Mouse (Mus musculus): ENCODE data around the gene Slc10a7. TPM values are rescaled to one million over a fixed set of nuclear protein-coding genes. Genes with fewer than 3 reads are reported as not detected.

Slc10a7 gene
- polyA plus RNA-seq, 1 experiment from 2014 or later = 7.3 TPM

DNA sequence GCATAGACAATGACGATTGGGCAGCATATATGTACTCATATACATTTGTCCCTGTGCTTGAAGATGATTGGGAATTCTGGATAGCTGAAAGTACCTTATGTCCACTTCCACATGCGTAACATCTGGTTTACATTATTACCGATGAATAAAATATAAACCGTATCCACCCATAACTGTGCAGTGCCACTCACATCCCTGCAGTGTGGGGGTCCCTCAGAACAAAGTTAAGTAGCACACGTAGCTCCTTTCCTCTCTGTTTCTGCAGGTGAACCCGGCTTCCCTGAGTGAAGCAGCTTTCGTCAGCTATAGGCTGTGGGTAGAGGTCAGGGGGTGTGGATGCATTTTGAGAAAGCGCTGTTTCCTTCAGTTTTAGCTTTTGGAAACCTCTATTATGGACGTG is 132.8 kb downstream of the Slc10a7 start:
- no peaks in the 10 kb centered on the region for H3K4me1 ChIP-seq (ENCODE audit: control insufficient read depth, insufficient read depth, low read length)
- no peak overlapping the region for H3K4me3 ChIP-seq (ENCODE audit: low read depth, low read length)
- no peak for DNase-seq (ENCODE audit: low spot score, missing footprints)
- H3K9ac ChIP-seq (ENCODE audit: low read length) = no peak overlapping the region
- no peak overlapping the region for H3K27ac ChIP-seq (ENCODE audit: low read depth, low read length)
- H3K36me3 ChIP-seq (ENCODE audit: control insufficient read depth, insufficient read depth, low read length) = no peaks in the 10 kb centered on the region
- no peaks in the 10 kb centered on the region for H3K27me3 ChIP-seq (ENCODE audit: control insufficient read depth, insufficient read depth, low read length)
- H3K4me2 ChIP-seq = no peak overlapping the region
- 89% methylated on average over 9 of the region's 9 CpGs for WGBS
- no peak for ATAC-seq (ENCODE audit: low FRiP score)
- no peaks in the 10 kb centered on the region; the same call in 1 of the 2 replicates for H3K9me3 ChIP-seq (ENCODE audit: control insufficient read depth, low read length)

DNA sequence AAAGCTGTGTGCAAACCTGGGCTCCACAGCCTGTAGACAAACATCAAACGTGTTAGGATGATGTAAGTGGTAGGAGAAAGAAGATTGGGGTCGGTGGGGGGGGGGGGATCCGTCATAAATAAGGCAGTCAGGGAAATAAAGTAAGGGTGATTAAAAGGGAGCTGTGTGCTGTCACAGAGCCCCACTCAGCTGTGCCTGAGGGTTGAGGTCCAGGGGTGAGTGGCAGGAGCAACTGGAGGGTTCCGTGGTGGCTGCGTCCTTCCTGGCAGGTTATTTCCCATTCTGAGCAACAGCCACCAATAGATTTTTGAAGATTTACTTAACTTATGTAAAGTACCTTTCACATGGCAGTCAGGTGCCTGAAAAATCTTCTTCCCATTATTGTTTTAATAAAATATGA is 133.2 kb downstream of the Slc10a7 start:
- ATAC-seq (ENCODE audit: low FRiP score) (no peak), DNase-seq (ENCODE audit: low spot score, missing footprints) (no peak)
- Histone ChIP-seq H3K27me3 (ENCODE audit: control insufficient read depth, insufficient read depth, low read length) (no peaks in the 10 kb centered on the region), H3K4me1 (ENCODE audit: control insufficient read depth, insufficient read depth, low read length) (no peaks in the 10 kb centered on the region), H3K36me3 (ENCODE audit: control insufficient read depth, insufficient read depth, low read length) (no peaks in the 10 kb centered on the region), H3K4me2 (no peak overlapping the region), H3K4me3 (ENCODE audit: low read depth, low read length) (no peak overlapping the region), H3K9ac (ENCODE audit: low read length) (no peak overlapping the region), H3K9me3 (ENCODE audit: control insufficient read depth, low read length) (no peaks in the 10 kb centered on the region; the same call in 1 of the 2 replicates), H3K27ac (ENCODE audit: low read depth, low read length) (no peak overlapping the region)
- 90% methylated on average over 5 of the region's 5 CpGs for WGBS

DNA sequence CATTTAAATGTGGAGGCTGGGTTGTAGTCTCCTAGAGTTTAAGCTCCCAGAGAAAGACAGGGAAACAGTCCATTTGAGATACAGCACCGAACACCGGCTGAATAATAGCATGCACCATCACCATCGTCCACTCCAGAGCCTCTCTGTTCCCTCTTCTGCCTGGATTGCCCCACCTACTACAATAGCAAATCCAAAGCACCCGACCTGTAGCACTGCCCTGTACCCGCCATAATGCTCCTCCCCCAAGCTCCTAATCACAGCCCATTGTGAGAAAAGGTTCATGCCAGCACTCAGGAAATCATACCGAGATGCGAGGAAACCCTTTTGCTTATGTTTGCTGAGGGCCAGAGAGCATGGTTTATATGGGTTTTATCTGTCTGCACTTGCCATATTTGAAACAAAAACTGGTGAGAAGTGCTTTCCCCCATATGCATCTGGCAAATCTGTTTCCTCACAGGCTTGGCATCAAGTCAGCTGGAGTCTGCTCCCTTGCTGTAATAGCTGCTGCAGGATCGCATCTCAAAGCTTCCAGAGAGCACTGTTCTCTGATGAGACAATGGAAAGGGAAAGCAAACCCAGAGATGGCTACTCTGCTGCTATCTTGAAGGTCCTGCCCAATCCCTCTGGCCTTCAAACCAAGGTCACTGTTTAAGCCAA is 138.0 kb downstream of the Slc10a7 start:
- Histone ChIP-seq H3K9ac (ENCODE audit: low read length) (no peak overlapping the region), H3K27me3 (ENCODE audit: control insufficient read depth, insufficient read depth, low read length) (no peaks in the 10 kb centered on the region), H3K36me3 (ENCODE audit: control insufficient read depth, insufficient read depth, low read length) (no peaks in the 10 kb centered on the region), H3K4me2 (no peak overlapping the region), H3K4me3 (ENCODE audit: low read depth, low read length) (no peak overlapping the region), H3K27ac (ENCODE audit: low read depth, low read length) (no peak overlapping the region), H3K4me1 (ENCODE audit: control insufficient read depth, insufficient read depth, low read length) (no peaks in the 10 kb centered on the region), H3K9me3 (ENCODE audit: control insufficient read depth, low read length) (no peaks in the 10 kb centered on the region)
- ATAC-seq (ENCODE audit: low FRiP score) = no peak
- no peak for DNase-seq (ENCODE audit: low spot score, missing footprints)
- 64% methylated on average over 8 of the region's 8 CpGs for WGBS

DNA sequence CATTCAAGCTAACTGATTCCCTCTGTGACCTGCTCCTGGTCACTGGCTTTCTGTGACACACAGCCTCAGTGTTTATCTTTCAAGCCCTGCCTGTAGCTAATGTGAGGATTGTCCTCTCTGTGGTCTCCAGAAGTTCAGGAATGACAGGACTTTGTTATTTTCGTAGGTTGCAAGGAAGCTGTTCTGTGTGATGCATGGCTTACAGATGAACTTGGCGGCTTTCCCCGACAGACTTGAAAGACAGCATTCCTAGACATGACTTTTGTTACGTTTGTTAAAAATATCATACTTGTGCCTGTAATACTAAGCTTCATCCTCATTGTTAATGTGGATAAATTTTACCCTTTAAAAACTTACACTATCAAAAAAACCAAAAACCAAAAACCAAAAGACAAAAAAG is 138.7 kb downstream of the Slc10a7 start:
- H3K4me1 ChIP-seq (ENCODE audit: control insufficient read depth, insufficient read depth, low read length) = no peaks in the 10 kb centered on the region
- no peak overlapping the region for H3K4me2 ChIP-seq
- no peak overlapping the region for H3K4me3 ChIP-seq (ENCODE audit: low read depth, low read length)
- ATAC-seq (ENCODE audit: low FRiP score) (no peak), DNase-seq (ENCODE audit: low spot score, missing footprints) (no peak)
- no peaks in the 10 kb centered on the region for H3K27me3 ChIP-seq (ENCODE audit: control insufficient read depth, insufficient read depth, low read length)
- WGBS = 78% methylated on average over 4 of the region's 4 CpGs
- H3K27ac ChIP-seq (ENCODE audit: low read depth, low read length) = no peak overlapping the region
- H3K9me3 ChIP-seq (ENCODE audit: control insufficient read depth, low read length) = no peaks in the 10 kb centered on the region
- H3K36me3 ChIP-seq (ENCODE audit: control insufficient read depth, insufficient read depth, low read length) = no peaks in the 10 kb centered on the region
- H3K9ac ChIP-seq (ENCODE audit: low read length) = no peak overlapping the region

DNA sequence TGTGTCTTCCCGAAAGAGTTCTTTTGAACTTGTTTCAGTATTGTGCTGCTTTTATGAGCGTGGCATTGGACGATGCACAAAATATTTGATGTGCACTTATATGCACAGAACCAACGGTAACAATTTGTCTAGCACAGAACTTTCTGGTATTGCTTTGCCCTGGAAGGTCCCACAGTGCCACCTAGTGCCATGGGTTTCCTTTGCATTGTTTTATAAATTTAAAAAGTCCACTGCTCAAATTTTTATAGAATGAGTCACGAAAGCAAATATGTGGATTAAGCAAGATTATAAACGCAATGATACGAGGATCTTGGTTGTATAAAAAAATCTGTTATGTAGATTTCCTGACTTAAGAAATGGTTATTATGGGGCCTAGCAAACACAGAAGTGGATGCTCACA is 139.8 kb downstream of the Slc10a7 start:
- Histone ChIP-seq H3K4me2 (no peak overlapping the region), H3K9me3 (ENCODE audit: control insufficient read depth, low read length) (no peaks in the 10 kb centered on the region), H3K9ac (ENCODE audit: low read length) (no peak overlapping the region), H3K36me3 (ENCODE audit: control insufficient read depth, insufficient read depth, low read length) (no peaks in the 10 kb centered on the region), H3K4me1 (ENCODE audit: control insufficient read depth, insufficient read depth, low read length) (no peaks in the 10 kb centered on the region), H3K27me3 (ENCODE audit: control insufficient read depth, insufficient read depth, low read length) (no peaks in the 10 kb centered on the region), H3K27ac (ENCODE audit: low read depth, low read length) (no peak overlapping the region), H3K4me3 (ENCODE audit: low read depth, low read length) (no peak overlapping the region)
- ATAC-seq (ENCODE audit: low FRiP score) = no peak
- no peak for DNase-seq (ENCODE audit: low spot score, missing footprints)
- 64% methylated on average over 7 of the region's 7 CpGs for WGBS

DNA sequence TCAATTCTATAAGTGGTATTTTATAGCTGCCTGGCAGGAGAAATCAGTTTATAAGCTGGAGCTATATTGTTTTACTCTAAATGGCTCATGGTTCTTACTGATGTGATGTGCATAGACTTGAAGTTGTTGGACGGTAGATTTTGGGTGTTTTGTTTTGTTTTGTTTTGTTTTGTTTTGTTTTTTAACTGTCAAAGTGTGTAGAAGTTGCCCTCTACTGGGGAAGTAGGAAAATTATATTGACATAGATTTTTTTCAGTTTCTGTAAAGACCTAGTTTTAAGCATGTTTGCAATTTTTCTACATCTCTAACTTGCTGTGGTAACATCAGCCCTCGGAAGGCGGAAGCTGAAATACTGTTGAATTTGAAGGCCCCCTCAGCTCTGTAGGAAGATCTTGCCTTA is 142.5 kb downstream of the Slc10a7 start:
- ATAC-seq (ENCODE audit: low FRiP score) (no peak), DNase-seq (ENCODE audit: low spot score, missing footprints) (no peak)
- H3K27ac ChIP-seq (ENCODE audit: low read depth, low read length) = no peak overlapping the region
- no peaks in the 10 kb centered on the region for H3K9me3 ChIP-seq (ENCODE audit: control insufficient read depth, low read length)
- no peaks in the 10 kb centered on the region; the same call in 1 of the 2 replicates for H3K36me3 ChIP-seq (ENCODE audit: control insufficient read depth, insufficient read depth, low read length)
- H3K4me2 ChIP-seq = no peak overlapping the region
- 87% methylated on average over 3 of the region's 3 CpGs for WGBS
- H3K4me3 ChIP-seq (ENCODE audit: low read depth, low read length) = no peak overlapping the region
- H3K9ac ChIP-seq (ENCODE audit: low read length) = no peak overlapping the region
- no peaks in the 10 kb centered on the region for H3K27me3 ChIP-seq (ENCODE audit: control insufficient read depth, insufficient read depth, low read length)
- H3K4me1 ChIP-seq (ENCODE audit: control insufficient read depth, insufficient read depth, low read length) = no peaks in the 10 kb centered on the region

DNA sequence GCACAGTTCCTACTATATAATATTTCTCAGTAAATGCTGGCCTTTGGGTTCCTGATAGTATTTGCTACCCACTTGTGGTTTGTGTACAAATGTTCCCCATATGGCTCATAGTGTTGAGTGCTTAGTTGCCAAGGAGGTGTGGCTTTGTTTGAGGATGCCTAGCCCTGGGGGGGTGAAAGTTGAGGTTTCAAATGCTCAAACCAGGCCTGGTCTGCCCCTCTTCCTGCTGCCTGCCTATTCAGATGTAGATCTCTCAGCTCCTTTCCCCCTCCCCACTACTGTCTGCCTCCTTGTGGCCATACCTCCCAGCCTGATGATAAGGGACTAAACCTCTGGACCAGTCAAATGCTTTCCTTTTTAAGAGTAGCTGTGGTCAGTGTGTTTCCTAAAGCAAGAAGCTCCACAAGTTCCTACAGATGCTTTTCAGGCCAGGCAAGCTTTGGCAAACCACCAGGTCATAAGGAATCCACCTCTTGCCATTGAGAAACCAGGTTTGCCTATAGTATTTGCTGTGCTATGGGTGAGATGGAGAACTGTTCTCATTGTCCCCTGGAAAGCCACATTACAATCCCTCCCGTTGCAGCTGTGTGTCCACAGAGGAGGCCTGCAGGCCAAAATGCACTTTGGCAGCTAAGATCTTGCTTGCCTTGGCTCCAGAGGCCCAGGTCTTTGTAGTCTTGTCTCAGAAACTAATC is 146.4 kb downstream of the Slc10a7 start:
- no peaks in the 10 kb centered on the region for H3K27me3 ChIP-seq (ENCODE audit: control insufficient read depth, insufficient read depth, low read length)
- no peak overlapping the region for H3K9ac ChIP-seq (ENCODE audit: low read length)
- no peak overlapping the region for H3K4me3 ChIP-seq (ENCODE audit: low read depth, low read length)
- H3K27ac ChIP-seq (ENCODE audit: low read depth, low read length) = no peak overlapping the region
- DNase-seq (ENCODE audit: low spot score, missing footprints) (no peak), ATAC-seq (ENCODE audit: low FRiP score) (no peak)
- no peak overlapping the region for H3K4me2 ChIP-seq
- H3K4me1 ChIP-seq (ENCODE audit: control insufficient read depth, insufficient read depth, low read length) = no peaks in the 10 kb centered on the region
- no peaks in the 10 kb centered on the region; the same call in 1 of the 2 replicates for H3K36me3 ChIP-seq (ENCODE audit: control insufficient read depth, insufficient read depth, low read length)
- WGBS = 22% methylated on average over 1 of the region's 1 CpGs
- no peaks in the 10 kb centered on the region for H3K9me3 ChIP-seq (ENCODE audit: control insufficient read depth, low read length)

DNA sequence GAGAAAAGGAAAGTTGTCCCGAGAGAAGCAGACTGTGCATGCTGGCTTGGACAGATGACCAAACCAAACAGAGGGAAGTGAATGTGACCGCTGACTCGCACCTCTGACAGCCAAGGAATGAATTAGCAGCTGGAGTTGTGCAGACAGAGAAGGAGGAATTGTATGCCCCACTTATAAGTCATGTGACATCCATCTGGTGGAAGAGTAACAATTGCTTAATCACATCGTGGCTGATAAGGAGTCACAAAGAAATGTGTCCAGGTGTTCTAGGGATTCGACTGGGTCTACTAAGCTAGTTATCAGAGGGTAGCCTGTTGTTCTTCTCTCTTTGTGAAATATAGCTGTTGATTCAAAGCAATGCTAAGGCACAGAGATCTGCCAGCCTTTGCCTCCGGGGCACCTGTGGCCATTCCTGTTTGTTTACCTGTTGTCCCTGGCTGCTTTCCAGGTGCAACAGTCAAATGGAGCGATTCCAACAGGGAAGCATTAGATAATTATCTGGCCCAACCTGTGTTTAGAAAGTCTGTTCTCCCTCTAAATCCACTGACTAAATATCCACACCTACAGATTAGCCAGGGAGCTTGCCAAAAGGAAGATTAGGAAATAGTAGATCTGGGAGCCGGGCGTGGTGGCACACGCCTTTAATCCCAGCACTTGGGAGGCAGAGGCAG is 147.7 kb downstream of the Slc10a7 start:
- no peaks in the 10 kb centered on the region for H3K4me1 ChIP-seq (ENCODE audit: control insufficient read depth, insufficient read depth, low read length)
- H3K36me3 ChIP-seq (ENCODE audit: control insufficient read depth, insufficient read depth, low read length) = no peaks in the 10 kb centered on the region; the same call in 1 of the 2 replicates
- WGBS = 89% methylated on average over 10 of the region's 10 CpGs
- ATAC-seq (ENCODE audit: low FRiP score) (no peak), DNase-seq (ENCODE audit: low spot score, missing footprints) (no peak)
- H3K9me3 ChIP-seq (ENCODE audit: control insufficient read depth, low read length) = no peaks in the 10 kb centered on the region
- H3K27me3 ChIP-seq (ENCODE audit: control insufficient read depth, insufficient read depth, low read length) = no peaks in the 10 kb centered on the region
- H3K27ac ChIP-seq (ENCODE audit: low read depth, low read length) = no peak overlapping the region
- no peak overlapping the region for H3K4me3 ChIP-seq (ENCODE audit: low read depth, low read length)
- H3K4me2 ChIP-seq = no peak overlapping the region
- no peak overlapping the region for H3K9ac ChIP-seq (ENCODE audit: low read length)

DNA sequence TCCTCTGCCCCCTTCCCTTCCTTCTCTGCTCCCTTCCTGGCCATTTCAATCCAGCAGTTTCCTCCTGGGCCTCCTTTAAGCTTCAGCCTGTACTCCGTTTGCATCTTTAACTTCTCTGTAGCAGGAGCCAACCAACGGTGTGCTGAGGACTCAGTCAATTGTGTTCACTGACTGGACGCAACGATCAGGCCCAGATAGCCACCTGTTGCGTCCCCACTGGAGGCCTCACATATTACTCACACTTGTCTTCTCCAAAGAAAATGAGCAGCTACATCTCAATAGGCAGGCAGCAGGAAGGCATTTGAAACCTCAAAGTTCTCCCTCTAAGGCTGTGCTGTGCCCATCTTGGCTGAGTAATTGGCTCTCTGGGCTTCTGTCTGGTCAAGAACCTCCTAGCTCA is 149.0 kb downstream of the Slc10a7 start:
- no peak overlapping the region for H3K4me2 ChIP-seq
- no peak overlapping the region for H3K4me3 ChIP-seq (ENCODE audit: low read depth, low read length)
- no peaks in the 10 kb centered on the region; the same call in 1 of the 2 replicates for H3K36me3 ChIP-seq (ENCODE audit: control insufficient read depth, insufficient read depth, low read length)
- H3K9ac ChIP-seq (ENCODE audit: low read length) = no peak overlapping the region
- H3K9me3 ChIP-seq (ENCODE audit: control insufficient read depth, low read length) = no peaks in the 10 kb centered on the region
- H3K27me3 ChIP-seq (ENCODE audit: control insufficient read depth, insufficient read depth, low read length) = no peaks in the 10 kb centered on the region
- 91% methylated on average over 5 of the region's 5 CpGs for WGBS
- no peaks in the 10 kb centered on the region for H3K4me1 ChIP-seq (ENCODE audit: control insufficient read depth, insufficient read depth, low read length)
- H3K27ac ChIP-seq (ENCODE audit: low read depth, low read length) = no peak overlapping the region
- no peak for DNase-seq (ENCODE audit: low spot score, missing footprints)
- ATAC-seq (ENCODE audit: low FRiP score) = no peak
